Mouse (Mus musculus) right cerebral cortex, postnatal 25 days (tissue): Measurements from ENCODE around the gene Dcaf1.

Experiments used
- DNase-seq: peaks from one replicate; pipeline ENCODE4 v3.0.0; 2022

The Dcaf1 gene

DNA sequence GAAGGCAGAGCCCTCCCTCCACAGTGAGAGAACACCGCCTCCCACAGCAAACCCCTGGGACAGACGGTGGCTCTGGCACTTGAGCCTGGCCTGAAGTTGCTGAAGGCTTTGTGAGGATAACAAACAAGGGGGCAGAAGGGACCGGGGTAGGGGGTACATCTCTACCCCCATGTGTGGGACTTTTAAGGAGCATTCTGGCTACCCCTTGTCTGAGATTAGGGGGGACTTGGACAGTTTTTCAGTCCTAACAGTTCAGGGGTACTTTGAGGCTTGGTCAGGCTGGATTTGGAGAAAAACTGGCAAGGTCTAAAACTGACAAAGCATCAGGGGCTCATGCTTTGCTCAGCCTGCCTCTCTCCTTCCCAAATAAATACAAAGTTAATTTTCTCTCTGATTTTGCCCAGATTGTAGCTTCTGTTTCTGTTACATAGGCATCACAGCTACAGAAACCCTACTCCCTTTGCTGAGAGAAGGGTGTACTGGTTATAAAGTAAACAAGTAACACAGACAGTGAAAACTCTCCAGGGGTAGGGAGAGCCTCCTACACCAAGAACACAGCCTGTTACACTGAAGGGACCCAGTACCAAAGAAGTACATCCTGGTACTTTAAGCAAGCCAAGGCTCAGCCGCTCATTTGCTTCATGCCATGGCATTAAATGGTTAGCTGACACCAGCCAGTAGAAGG is 59.5 kb downstream of the Dcaf1 start:
- no peak for DNase-seq

GRCm38 (mm10) chr9:106882176-106882575 is 60.5 kb downstream of the Dcaf1 start:
- no peak for DNase-seq

- peak; percentile 4 for DNase-seq
Observed at GRCm38 (mm10) chr9:106883085-106883484, 61.4 kb downstream of the Dcaf1 start.

GRCm38 (mm10) chr9:106884306-106884705 is 62.6 kb downstream of the Dcaf1 start:
- peak; percentile 20 for DNase-seq

DNA sequence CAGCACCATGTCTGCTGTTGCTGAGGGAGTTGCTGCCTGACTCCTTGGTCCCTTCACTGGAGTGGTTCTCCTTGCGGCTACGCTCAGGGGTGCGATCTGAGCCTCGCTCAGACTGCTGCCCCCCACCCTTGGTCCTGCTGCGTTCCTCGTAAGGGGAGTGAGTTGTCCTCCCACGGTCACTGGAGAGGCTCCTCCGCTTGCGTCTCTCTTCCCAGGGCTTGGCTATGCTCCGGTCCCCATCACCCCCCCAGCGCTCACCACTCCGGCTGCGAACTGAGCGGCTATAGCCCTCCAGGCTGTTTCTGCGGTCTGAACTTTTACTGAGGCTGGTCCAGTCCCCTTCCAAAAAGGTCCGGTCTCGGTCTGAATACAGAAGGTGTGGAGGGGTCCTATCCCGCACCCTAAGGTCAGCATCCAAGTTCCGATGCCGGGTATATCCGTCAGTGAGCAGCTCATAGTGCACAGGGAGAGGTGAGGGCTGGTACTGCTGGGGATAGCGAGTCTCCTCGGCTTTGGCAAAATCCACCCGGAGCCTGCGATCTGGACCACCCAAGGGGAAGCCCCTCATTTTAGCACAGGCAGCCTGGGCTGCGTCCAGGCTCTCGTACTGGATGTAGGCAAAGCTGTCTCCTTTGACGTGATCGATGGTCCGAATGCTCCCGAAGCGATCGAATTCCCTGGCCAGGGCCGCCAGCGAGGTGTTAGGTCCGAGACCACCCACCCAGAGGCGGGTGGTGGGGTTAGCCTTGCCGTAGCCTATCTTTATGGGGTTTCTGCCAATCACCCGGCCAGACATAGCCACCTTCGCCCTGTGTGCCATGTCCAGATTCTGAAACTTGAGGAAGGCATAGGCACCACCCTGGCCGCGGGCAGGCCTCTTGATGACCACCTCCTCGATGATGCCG is 63.6 kb downstream of the Dcaf1 start:
- peak; percentile 54 for DNase-seq

DNA sequence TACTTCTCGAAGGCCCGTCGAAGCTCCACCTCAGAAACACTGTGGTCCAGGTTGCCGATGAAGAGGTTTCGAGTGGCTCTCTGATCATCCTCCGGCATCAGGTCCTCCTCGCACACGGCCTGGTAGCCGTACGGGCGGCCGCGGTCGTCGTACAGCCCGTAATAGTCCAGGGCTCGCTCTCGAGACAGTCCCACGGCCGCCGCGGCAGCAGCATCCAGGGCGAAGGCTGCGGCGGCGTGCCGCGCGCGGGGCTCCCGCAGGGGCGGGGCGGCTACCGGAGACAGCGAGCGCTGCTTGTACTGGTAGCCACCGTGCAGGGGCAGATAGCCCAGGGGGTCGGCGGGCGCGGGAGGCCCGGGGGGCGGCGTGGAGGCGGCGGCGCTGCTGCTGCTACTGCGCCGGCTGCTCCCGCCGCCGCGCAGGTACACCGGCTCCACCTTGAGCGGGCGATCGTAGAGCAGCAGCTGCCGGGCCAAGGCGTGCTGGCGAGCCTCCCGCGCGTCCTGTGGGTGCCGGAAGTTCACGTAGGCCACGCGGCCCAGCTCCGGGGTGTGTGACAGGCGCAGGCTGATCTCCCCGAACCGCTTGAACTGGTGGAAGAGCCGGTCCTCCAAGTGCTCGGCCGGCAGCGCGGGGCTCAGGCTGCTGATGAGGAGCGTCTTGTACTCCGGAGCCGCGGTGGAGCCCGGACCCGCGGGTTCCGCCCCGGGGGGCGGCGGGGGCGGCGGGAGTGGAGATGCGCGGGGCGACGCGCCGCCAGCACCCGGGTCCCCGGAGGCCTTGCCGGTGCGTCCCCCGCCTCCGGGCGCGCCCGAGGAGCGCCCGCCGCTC is 64.4 kb downstream of the Dcaf1 start:
- peak; percentile 64 for DNase-seq

GRCm38 (mm10) chr9:106886828-106887702 is 65.4 kb downstream of the Dcaf1 start, which contains the start of gene Rbm15b:
Gene Rbm15b (minus strand): TSS chr9:106887428.
- peak; percentile 98 for DNase-seq

DNA sequence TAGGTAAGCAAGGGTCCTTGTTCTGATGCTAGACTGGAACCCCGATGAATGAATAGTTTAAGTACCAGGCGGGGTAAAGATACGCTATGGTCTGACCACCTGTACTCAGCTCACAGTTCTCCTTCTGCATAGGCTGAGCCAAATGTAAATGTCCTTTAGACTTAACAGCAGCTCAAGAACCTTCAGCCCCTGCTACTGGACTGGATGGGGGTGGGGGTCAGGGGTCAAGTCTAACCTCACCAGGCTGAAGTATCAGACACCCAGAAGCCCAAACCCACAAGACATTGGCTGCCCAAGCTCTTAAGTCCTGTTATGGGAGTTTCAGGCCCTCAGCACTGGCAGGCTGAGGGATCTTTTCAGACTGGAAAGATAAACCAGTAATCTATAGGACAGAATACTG is 66.7 kb downstream of the Dcaf1 start:
- no peak for DNase-seq

- no peak for DNase-seq
Observed at GRCm38 (mm10) chr9:106889321-106889720, 67.6 kb downstream of the Dcaf1 start.

DNA sequence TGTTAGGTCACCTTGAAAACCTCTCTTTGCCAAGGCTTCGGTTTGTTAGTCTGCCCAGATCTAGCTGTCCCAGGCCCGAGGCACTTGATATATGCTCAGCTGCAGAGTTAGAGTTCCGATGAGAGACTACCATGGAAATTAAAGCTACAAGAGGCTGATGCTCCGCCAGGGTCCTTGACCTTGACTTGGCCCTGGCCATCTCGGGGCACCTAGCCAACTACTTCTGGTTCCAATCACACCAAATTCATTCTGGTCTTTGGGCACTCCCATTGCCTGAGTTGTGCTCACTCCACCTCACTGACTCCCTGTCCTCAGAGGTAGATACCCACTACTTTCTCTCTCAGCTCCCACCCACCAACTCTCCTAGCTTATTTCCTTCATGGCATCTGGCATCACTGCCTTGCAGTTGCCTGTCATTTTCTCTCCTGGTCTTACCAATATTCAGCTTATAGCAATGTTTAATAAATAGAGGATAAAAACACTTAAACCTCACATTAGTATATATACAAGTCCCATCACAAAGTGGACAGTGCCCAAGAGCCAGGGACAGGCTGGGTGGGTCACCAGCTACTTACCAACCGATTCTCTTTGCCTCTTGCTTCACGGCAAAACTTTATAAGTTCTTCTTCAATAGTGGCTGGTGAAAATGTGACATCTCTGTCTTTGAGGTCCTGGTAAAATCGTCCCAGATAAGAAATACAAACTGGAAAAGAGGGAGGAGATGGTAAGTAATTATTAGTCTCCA is 69.0 kb downstream of the Dcaf1 start:
- no peak for DNase-seq

- no peak for DNase-seq
Observed at GRCm38 (mm10) chr9:106891341-106891741, 69.7 kb downstream of the Dcaf1 start.

- peak; percentile 98 for DNase-seq
Observed at GRCm38 (mm10) chr9:106891829-106892551, 70.3 kb downstream of the Dcaf1 start, which contains the start of gene Manf. Gene Manf (minus strand): TSS chr9:106891979.

- DNase-seq, result no peak
Observed at GRCm38 (mm10) chr9:106892552-106892875, 70.8 kb downstream of the Dcaf1 start.

DNA sequence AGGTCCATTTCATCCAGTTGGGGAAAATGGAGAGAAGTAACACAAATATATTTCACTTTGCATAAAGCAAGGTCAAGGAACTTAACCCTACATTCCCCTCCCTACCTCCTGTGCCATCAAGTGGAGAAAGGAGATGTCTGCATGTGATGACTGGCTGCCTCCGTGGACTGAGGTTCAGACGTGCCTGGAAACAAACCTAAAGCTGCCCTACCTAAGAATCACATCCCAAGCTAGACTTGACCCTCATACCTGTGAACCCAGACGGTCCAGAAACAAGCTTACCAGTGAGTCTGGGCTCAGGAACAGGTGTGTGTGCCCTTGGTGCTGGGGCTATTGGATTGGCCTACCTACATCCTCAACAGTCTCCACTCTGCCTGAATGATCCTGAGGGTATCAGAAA is 71.7 kb downstream of the Dcaf1 start:
- DNase-seq, result no peak

DNA sequence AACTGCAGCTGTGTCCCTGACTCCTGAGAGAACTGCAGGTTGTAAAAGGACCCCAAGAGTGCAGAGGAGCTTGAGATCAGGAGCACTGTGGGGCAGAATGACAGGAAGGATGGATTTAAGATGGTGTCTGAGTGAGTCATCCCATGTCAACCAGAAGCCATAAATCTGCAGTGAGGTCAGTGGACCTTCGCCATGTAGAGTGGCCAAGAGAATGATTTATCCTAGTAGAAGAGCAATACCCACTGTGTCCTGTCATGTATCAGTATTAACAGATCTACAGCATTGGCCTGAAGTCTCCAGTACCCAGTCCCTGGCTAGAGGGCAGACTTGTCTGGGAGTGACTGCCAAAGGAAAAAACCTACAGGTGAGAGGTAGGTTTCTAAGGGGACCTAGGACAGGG is 77.2 kb downstream of the Dcaf1 start:
- DNase-seq, result no peak

DNA sequence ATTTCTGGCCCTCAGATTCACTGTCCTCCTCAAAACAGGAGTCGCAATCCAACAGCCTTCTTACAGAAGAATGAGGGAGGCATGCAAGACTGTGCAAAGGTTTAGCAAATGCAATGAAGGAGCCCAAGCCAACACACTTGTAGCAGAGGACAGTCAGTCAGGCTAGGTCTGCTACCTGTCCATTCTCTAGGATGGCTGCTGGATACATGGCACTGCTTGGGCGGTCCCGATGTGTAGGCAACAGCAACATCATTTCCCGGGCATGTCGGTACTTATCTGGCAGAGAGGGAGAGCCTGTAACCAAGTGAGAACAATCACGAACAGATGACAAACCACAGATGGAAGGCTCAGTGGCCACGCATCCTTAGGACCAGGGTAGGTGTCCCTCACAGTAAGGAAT is 79.9 kb downstream of the Dcaf1 start:
- DNase-seq, result no peak

- no peak for DNase-seq
Observed at GRCm38 (mm10) chr9:106903099-106903790, 81.6 kb downstream of the Dcaf1 start.

DNA sequence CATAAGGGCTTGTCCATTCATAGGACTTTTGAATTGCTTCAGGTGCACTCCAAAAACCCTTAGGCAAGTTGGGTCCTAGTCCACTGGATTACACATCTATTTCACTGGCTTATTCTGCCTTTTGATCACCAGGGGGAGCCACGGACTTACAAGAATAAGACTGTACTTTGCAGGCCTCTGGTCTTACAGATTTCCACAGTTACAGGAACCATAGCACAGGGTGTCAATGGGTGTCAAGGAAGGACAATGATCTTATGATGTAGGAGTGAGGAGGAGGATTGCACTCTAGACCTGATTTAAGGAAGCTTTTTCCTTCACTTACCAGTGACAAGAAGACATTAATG is 82.1 kb downstream of the Dcaf1 start:
- DNase-seq, result no peak

DNA sequence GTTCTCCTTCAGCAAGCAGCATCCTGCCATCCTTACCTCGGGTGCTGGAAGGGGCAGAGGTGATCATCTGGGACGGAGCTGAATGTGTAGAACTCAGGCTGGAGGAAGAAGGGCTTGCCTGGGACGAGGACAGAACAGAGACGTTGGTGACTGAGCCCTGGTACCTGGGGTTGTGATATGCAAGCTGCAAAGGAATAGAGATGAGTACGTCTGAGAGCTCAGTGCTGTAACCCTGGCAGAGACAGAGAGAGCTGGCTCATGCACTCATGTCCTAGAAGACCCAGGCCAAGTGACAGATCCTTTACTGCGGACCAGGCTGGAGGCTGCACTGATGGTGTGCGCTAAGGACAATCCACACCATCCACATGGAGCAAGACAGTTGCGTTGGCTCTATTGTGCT is 84.9 kb downstream of the Dcaf1 start:
- DNase-seq, result no peak

DNA sequence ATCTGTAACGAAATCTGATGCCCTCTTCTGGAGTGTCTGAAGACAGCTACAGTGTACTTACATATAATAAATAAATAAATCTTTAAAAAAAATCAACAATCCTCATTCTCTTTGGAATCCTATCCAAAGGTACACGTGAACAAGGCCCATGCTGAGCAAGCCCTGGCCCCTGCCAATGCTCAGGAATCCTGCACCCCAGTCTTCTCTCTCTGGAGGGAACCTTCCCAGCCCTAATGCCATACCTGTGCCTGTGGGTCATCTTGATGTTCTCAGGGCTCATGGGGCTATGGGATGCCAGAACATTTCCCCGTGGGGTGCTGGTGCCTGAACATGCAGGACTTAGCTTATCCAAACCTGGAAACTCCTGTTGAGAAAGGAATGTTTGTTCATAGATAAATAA is 86.5 kb downstream of the Dcaf1 start:
- DNase-seq, result no peak
